Mouse (Mus musculus) forebrain, embryonic 11.5 days (tissue): ENCODE measurements around the gene Tmem219. TPM values are rescaled to one million over a fixed set of nuclear protein-coding genes. Genes with fewer than 3 reads are reported as not detected.

Experiments used
- ATAC-seq: fragments of 200-750 bp; cut with Nextera tagmentation; replicated peaks from 2 replicates; pipeline ENCODE4 v1.8.0; 2017; ENCODE audit warnings: moderate TSS enrichment; ENCODE audit not compliant: low FRiP score
- DNase-seq: peaks from one replicate; pipeline ENCODE4 v3.0.0-alpha.2; 2017; ENCODE audit warnings: low spot score
- H3K27ac ChIP-seq: fragments of 300-500 bp; sonication (generic); 2 replicates; pipeline ENCODE4 v1.5.1; 2014; ENCODE audit warnings: low read depth, low read length
- H3K27me3 ChIP-seq: fragments of 300-500 bp; sonication (generic); 2 replicates; pipeline ENCODE4 v1.6.1; 2014; ENCODE audit warnings: mild to moderate bottlenecking, low read length, mixed read lengths; ENCODE audit not compliant: control insufficient read depth, insufficient read depth
- H3K36me3 ChIP-seq: fragments of 300-500 bp; sonication (generic); 2 replicates; pipeline ENCODE4 v1.6.1; 2014; ENCODE audit warnings: mild to moderate bottlenecking, low read length, moderate library complexity, mixed read lengths; ENCODE audit not compliant: control insufficient read depth, insufficient read depth
- H3K4me1 ChIP-seq: fragments of 300-500 bp; sonication (generic); replicated peaks from 2 replicates; pipeline ENCODE4 v1.6.1; 2014; ENCODE audit warnings: low read length, mixed read lengths; ENCODE audit not compliant: control insufficient read depth, insufficient read depth
- H3K4me2 ChIP-seq: fragments of 300-500 bp; sonication (generic); 2 replicates; pipeline ENCODE4 v1.6.1; 2014; ENCODE audit warnings: low read depth, mild to moderate bottlenecking, low read length, moderate library complexity, mixed read lengths; ENCODE audit not compliant: severe bottlenecking
- H3K4me3 ChIP-seq: fragments of 300-500 bp; sonication (generic); 2 replicates; pipeline ENCODE4 v1.5.1; 2014; ENCODE audit warnings: low read depth, low read length
- H3K9ac ChIP-seq: fragments of 300-500 bp; sonication (generic); 2 replicates; pipeline ENCODE4 v1.6.1; 2014; ENCODE audit warnings: low read length
- H3K9me3 ChIP-seq: fragments of 300-500 bp; sonication (generic); 2 replicates; pipeline ENCODE4 v1.6.1; 2016; ENCODE audit warnings: low read length, mixed read lengths; ENCODE audit not compliant: control insufficient read depth
- WGBS: fragments of 180-500 bp; shearing (Covaris S2); extraction: QIAGEN DNeasy Blood & Tissue Kit; methylation state at CpG from one replicate; pipeline ENCODE4 v1.1.7; 2014; 5-methylcytosine and 5-hydroxymethylcytosine counted together
- polyA plus RNA-seq: library from polyadenylated mRNA; unstranded; fragments of >200 nt; fragmentation: Nextera tagmentation; extraction: Ambion mirVana; gene quantifications from 2 replicates; pipeline ENCODE4 v1.2.1, GENCODE M21; 2014

Tmem219 gene
- polyA plus RNA-seq, 1 experiment from 2014 or later, result 21.3 TPM

DNA sequence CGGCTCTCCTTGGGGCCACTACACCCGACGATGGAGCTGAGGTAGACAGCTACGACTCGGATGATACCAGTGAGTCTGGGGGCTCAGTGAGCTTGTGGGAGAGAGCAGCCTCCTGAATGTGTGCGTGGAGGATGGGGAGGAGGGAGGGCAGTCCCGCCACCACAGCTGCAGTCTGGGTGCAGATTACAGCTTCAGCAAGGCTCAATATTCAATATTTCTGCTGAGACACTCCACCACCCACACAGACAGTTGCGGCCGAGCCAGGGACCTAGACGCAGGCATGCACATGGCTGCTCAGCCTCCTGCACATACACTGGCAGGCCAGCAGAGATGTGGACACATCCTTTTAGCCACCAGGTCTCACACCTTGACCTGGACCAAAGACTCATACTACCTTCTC lies 73.9 kb downstream of the Tmem219 start:
- Histone ChIP-seq H3K27me3 (peaks cover 7% of the 10 kb centered on the region; the same call in 1 of the 2 replicates), H3K4me3 (peak overlapping the region; percentile 62), H3K36me3 (peaks cover 2% of the 10 kb centered on the region; the same call in 1 of the 2 replicates), H3K4me1 (peaks cover 16% of the 10 kb centered on the region), H3K9me3 (no peaks in the 10 kb centered on the region), H3K4me2 (peak overlapping the region; percentile 100), H3K27ac (no peak overlapping the region), H3K9ac (peak overlapping the region; percentile 80)
- ATAC-seq, result no peak
- DNase-seq, result peak; percentile 52
- WGBS, result 37% methylated on average over 10 of the region's 10 CpGs

- under 1% methylated on average over 64 of the region's 74 CpGs for WGBS
- peak overlapping the region; percentile 100 for H3K4me2 ChIP-seq
- ATAC-seq (peak; percentile 55), DNase-seq (peak; percentile 82)
- H3K27ac ChIP-seq, result no peak overlapping the region
- no peaks in the 10 kb centered on the region for H3K36me3 ChIP-seq
- H3K9me3 ChIP-seq, result no peaks in the 10 kb centered on the region
- peak overlapping the region; percentile 80 for H3K9ac ChIP-seq
- H3K4me1 ChIP-seq, result peaks cover 16% of the 10 kb centered on the region
- H3K27me3 ChIP-seq, result peaks cover 7% of the 10 kb centered on the region; the same call in 1 of the 2 replicates
- peak overlapping the region; percentile 62 for H3K4me3 ChIP-seq
Observed at GRCm38 (mm10) chr7:126847421-126848398, 75.0 kb downstream of the Tmem219 start.

- H3K36me3 ChIP-seq, result no peaks in the 10 kb centered on the region
- peak within 1 kb of the TSS; percentile 62 for H3K4me3 ChIP-seq
- no peaks in the 10 kb centered on the region for H3K9me3 ChIP-seq
- WGBS, result 32% methylated on average over 4 of the region's 4 CpGs
- no peak within 1 kb of the TSS for H3K27ac ChIP-seq
- peak within 1 kb of the TSS; percentile 100 for H3K4me2 ChIP-seq
- peaks cover 7% of the 10 kb centered on the region; the same call in 1 of the 2 replicates for H3K27me3 ChIP-seq
- DNase-seq (peak; percentile 51), ATAC-seq (no peak)
- peak within 1 kb of the TSS; percentile 80 for H3K9ac ChIP-seq
- H3K4me1 ChIP-seq, result peaks cover 12% of the 10 kb centered on the region
Observed at GRCm38 (mm10) chr7:126847116-126847420, 75.6 kb downstream of the Tmem219 start, which contains the start of gene Doc2a. Doc2a (plus strand) TSS chr7:126847416.

DNA sequence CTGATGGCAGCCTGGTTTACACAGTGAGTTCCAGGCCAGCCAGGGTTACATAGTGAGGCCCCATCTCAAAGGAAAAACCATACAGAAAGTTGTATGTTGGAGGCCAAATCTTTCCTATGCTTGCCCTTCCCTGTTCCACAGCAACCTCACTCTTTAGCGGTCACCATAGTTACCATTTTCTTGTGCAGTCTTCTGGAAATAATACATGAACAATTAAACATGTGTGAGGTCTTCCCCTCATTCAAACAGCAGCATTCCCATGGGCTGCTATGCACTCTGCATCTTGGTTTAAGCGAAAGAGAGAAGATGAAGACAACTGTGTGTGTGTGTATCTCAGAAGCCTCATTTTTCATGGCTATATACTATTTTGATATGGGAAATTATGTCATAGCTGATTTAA lies 77.2 kb downstream of the Tmem219 start:
- DNase-seq (no peak), ATAC-seq (peak; percentile 46)
- Histone ChIP-seq H3K36me3 (no peaks in the 10 kb centered on the region), H3K4me1 (peaks cover 8% of the 10 kb centered on the region), H3K27me3 (peaks cover 7% of the 10 kb centered on the region; the same call in 1 of the 2 replicates), H3K27ac (no peak overlapping the region), H3K9me3 (no peaks in the 10 kb centered on the region; the same call in 1 of the 2 replicates), H3K4me2 (no peak overlapping the region), H3K4me3 (no peak overlapping the region), H3K9ac (no peak overlapping the region)
- 33% methylated on average over 2 of the region's 2 CpGs for WGBS

- Histone ChIP-seq H3K36me3 (no peaks in the 10 kb centered on the region), H3K4me2 (no peak overlapping the region), H3K9ac (no peak overlapping the region), H3K27ac (no peak overlapping the region), H3K4me1 (peaks cover 4% of the 10 kb centered on the region; the same call in 1 of the 2 replicates), H3K27me3 (no peaks in the 10 kb centered on the region), H3K9me3 (no peaks in the 10 kb centered on the region; the same call in 1 of the 2 replicates), H3K4me3 (no peak overlapping the region)
- ATAC-seq, result no peak
- 83% methylated on average over 9 of the region's 9 CpGs for WGBS
- peak; percentile 26 for DNase-seq
Observed at GRCm38 (mm10) chr7:126843276-126843675, 79.4 kb downstream of the Tmem219 start.

Other genes starting within 250 kb of the Tmem219 start
- 0.21 and 0.52 TPM in 2 replicates for gene Sult1a1, start 246.5 kb downstream of the Tmem219 start, polyA plus RNA-seq
- gene Bola2, start 227.5 kb downstream of the Tmem219 start, polyA plus RNA-seq, result 162 and 167 TPM in 2 replicates
- gene Slx1b, start 227.1 kb downstream of the Tmem219 start, polyA plus RNA-seq, result 11.2 and 13.1 TPM in 2 replicates
- gene Coro1a, start 215.1 kb downstream of the Tmem219 start, polyA plus RNA-seq, result 39.0 and 45.8 TPM in 2 replicates
- 40.1 and 50.6 TPM in 2 replicates for gene Mapk3, start 163.3 kb downstream of the Tmem219 start, polyA plus RNA-seq
- 1.5 and 1.9 TPM in 2 replicates for gene Gdpd3, start 156.6 kb downstream of the Tmem219 start, polyA plus RNA-seq
- 63.9 and 80.5 TPM in 2 replicates for gene Ypel3, start 146.0 kb downstream of the Tmem219 start, polyA plus RNA-seq
- 0.28 and 0.61 TPM in 2 replicates for gene Tbx6, start 141.4 kb downstream of the Tmem219 start, polyA plus RNA-seq
- gene Ppp4c, start 130.4 kb downstream of the Tmem219 start, polyA plus RNA-seq, result 348 and 392 TPM in 2 replicates
- 10.2 and 10.6 TPM in 2 replicates for gene Fam57b, start 125.2 kb downstream of the Tmem219 start, polyA plus RNA-seq
- gene 4930451I11Rik, start 91.3 kb downstream of the Tmem219 start, polyA plus RNA-seq, result not detected in 2 replicates
- gene Doc2a, start 75.5 kb downstream of the Tmem219 start, polyA plus RNA-seq, result 9.3 and 11.2 TPM in 2 replicates
- gene Hirip3, start 60.9 kb downstream of the Tmem219 start, polyA plus RNA-seq, result 29.9 and 38.8 TPM in 2 replicates
- gene Ino80e, start 60.5 kb downstream of the Tmem219 start, polyA plus RNA-seq, result 117 and 118 TPM in 2 replicates
- gene Taok2, start 38.2 kb downstream of the Tmem219 start, polyA plus RNA-seq, result 43.4 and 44.8 TPM in 2 replicates
- 26.5 and 28.8 TPM in 2 replicates for gene Kctd13, start 6.0 kb upstream of the Tmem219 start, polyA plus RNA-seq
- 0.25 and 0.40 TPM in 2 replicates for gene Asphd1, start 26.7 kb upstream of the Tmem219 start, polyA plus RNA-seq
- 6.3 and 6.7 TPM in 2 replicates for gene Sez6l2, start 27.6 kb upstream of the Tmem219 start, polyA plus RNA-seq
- 68.0 and 78.7 TPM in 2 replicates for gene Cdipt, start 53.0 kb upstream of the Tmem219 start, polyA plus RNA-seq
- gene Cdiptos, start 53.2 kb upstream of the Tmem219 start, polyA plus RNA-seq, result 0.88 and 1.4 TPM in 2 replicates
- 3.9 and 4.4 TPM in 2 replicates for gene Mvp, start 91.7 kb upstream of the Tmem219 start, polyA plus RNA-seq
- not detected in 2 replicates for gene Pagr1b, start 93.6 kb upstream of the Tmem219 start, polyA plus RNA-seq
- 60.5 and 72.4 TPM in 2 replicates for gene Pagr1a, start 94.4 kb upstream of the Tmem219 start, polyA plus RNA-seq
- 60.9 and 64.7 TPM in 2 replicates for gene Gm42742, start 98.2 kb upstream of the Tmem219 start, polyA plus RNA-seq
- 9.6 and 10.3 TPM in 2 replicates for gene Prrt2, start 98.3 kb upstream of the Tmem219 start, polyA plus RNA-seq
- 106 and 132 TPM in 2 replicates for gene Maz, start 104.1 kb upstream of the Tmem219 start, polyA plus RNA-seq
- gene Kif22, start 119.6 kb upstream of the Tmem219 start, polyA plus RNA-seq, result 207 and 208 TPM in 2 replicates
- not detected in 2 replicates for gene Zg16, start 164.4 kb upstream of the Tmem219 start, polyA plus RNA-seq
- gene AI467606, start 168.4 kb upstream of the Tmem219 start, polyA plus RNA-seq, result 0.47 and 0.85 TPM in 2 replicates
- 5.4 and 5.5 TPM in 2 replicates for gene Qprt, start 199.3 kb upstream of the Tmem219 start, polyA plus RNA-seq
- 0.11 and 0.12 TPM in 2 replicates for gene Spn, start 214.9 kb upstream of the Tmem219 start, polyA plus RNA-seq